Mouse (Mus musculus) kidney, adult 8-10 months (tissue): ENCODE results near the gene Srsf3.
A peak's percentile ranks its signal among the peaks of the same experiment; 100 is the strongest.

Experiments
- DNase-seq, 2 experiments: peaks; one replicate each; pipeline ENCODE4 v3.0.0; 2022

Gene Srsf3

GRCm38 (mm10) chr17:29046863-29047262 lies 14.4 kb downstream of the Srsf3 start:
- DNase-seq: no peak

- no peak for DNase-seq
Observed at GRCm38 (mm10) chr17:29047697-29048514, 15.5 kb downstream of the Srsf3 start.

GRCm38 (mm10) chr17:29048748-29049507 lies 16.5 kb downstream of the Srsf3 start:
- peak; percentile 64 to 86 for DNase-seq

GRCm38 (mm10) chr17:29049508-29049889 lies 17.1 kb downstream of the Srsf3 start:
- DNase-seq: no peak

- no peak for DNase-seq
Observed at GRCm38 (mm10) chr17:29049923-29050322, 17.5 kb downstream of the Srsf3 start.

GRCm38 (mm10) chr17:29050791-29051190 lies 18.4 kb downstream of the Srsf3 start:
- DNase-seq: no peak

- no peak for DNase-seq
Observed at GRCm38 (mm10) chr17:29053067-29053466, 20.6 kb downstream of the Srsf3 start.

GRCm38 (mm10) chr17:29053841-29054240 lies 21.4 kb downstream of the Srsf3 start:
- peak; percentile 47 to 60 for DNase-seq

- DNase-seq: no peak
Observed at GRCm38 (mm10) chr17:29054429-29054828, 22.0 kb downstream of the Srsf3 start.

GRCm38 (mm10) chr17:29055586-29055985 lies 23.2 kb downstream of the Srsf3 start:
- DNase-seq: no peak

- DNase-seq: no peak
Observed at GRCm38 (mm10) chr17:29056207-29056606, 23.8 kb downstream of the Srsf3 start.

GRCm38 (mm10) chr17:29056699-29057151 lies 24.3 kb downstream of the Srsf3 start:
- no peak for DNase-seq

- no peak for DNase-seq
Observed at GRCm38 (mm10) chr17:29057361-29057890, 25.0 kb downstream of the Srsf3 start.

GRCm38 (mm10) chr17:29057961-29058360 lies 25.5 kb downstream of the Srsf3 start:
- peak in 1 of 2 experiments; percentile 31 for DNase-seq

GRCm38 (mm10) chr17:29058487-29058886 lies 26.1 kb downstream of the Srsf3 start:
- DNase-seq: no peak

- no peak for DNase-seq
Observed at GRCm38 (mm10) chr17:29059581-29059980, 27.2 kb downstream of the Srsf3 start.

GRCm38 (mm10) chr17:29060946-29061345 lies 28.5 kb downstream of the Srsf3 start:
- no peak for DNase-seq

- no peak for DNase-seq
Observed at GRCm38 (mm10) chr17:29062119-29063035, 29.9 kb downstream of the Srsf3 start.

- no peak for DNase-seq
Observed at GRCm38 (mm10) chr17:29063121-29063987, 30.9 kb downstream of the Srsf3 start.

- no peak for DNase-seq
Observed at GRCm38 (mm10) chr17:29063988-29064285, 31.5 kb downstream of the Srsf3 start.

GRCm38 (mm10) chr17:29065245-29065940 lies 33.0 kb downstream of the Srsf3 start:
- DNase-seq: no peak
